Mouse (Mus musculus): ENCODE data around the gene Dnajb12.

Dnajb12 gene

GRCm38 (mm10) chr10:59938662-59939061 is 59.3 kb downstream of the Dnajb12 start:
- in situ Hi-C loops (cut with MboI; ENCODE audit: unreplicated experiment in 2 of 2): no loop called here

- in situ Hi-C loops (cut with MboI; ENCODE audit: unreplicated experiment in 2 of 2): no loop called here
Measured at GRCm38 (mm10) chr10:59939081-59939480, 59.7 kb downstream of the Dnajb12 start.

- in situ Hi-C loops (cut with MboI; ENCODE audit: unreplicated experiment in 2 of 2): no loop called here
Measured at GRCm38 (mm10) chr10:59942281-59942846, 63.0 kb downstream of the Dnajb12 start.

- in situ Hi-C loops (cut with MboI; ENCODE audit: unreplicated experiment in 2 of 2): no loop called here
Measured at GRCm38 (mm10) chr10:59942847-59943420, 63.6 kb downstream of the Dnajb12 start.

GRCm38 (mm10) chr10:59943421-59943989 is 64.1 kb downstream of the Dnajb12 start:
- in situ Hi-C loops (cut with MboI; ENCODE audit: unreplicated experiment in 2 of 2): no loop called here

GRCm38 (mm10) chr10:59945416-59945815 is 66.1 kb downstream of the Dnajb12 start:
- in situ Hi-C loops (cut with MboI; ENCODE audit: unreplicated experiment in 2 of 2): no loop called here

- in situ Hi-C loops (cut with MboI; ENCODE audit: unreplicated experiment in 2 of 2): no loop called here
Measured at GRCm38 (mm10) chr10:59946362-59946761, 67.0 kb downstream of the Dnajb12 start.

- in situ Hi-C loops (cut with MboI; ENCODE audit: unreplicated experiment in 2 of 2): no loop called here
Measured at GRCm38 (mm10) chr10:59947296-59948073, 68.1 kb downstream of the Dnajb12 start.

- in situ Hi-C loops (cut with MboI; ENCODE audit: unreplicated experiment in 2 of 2): no loop called here
Measured at GRCm38 (mm10) chr10:59948363-59949254, 69.3 kb downstream of the Dnajb12 start.
